Mouse (Mus musculus) liver, embryonic 14.5 days (tissue): ENCODE measurements around the gene H2afj. TPM values are rescaled to one million over a fixed set of nuclear protein-coding genes. Genes with fewer than 3 reads are reported as not detected.

Experiments
- ATAC-seq: fragments of 200-750 bp; cut with Nextera tagmentation; 2 replicates; pipeline ENCODE4 v1.8.0; 2017; ENCODE audit warnings: moderate number of reproducible peaks, mild to moderate bottlenecking, moderate library complexity; ENCODE audit not compliant: insufficient read depth
- DNase-seq, 3 experiments: peaks; one replicate each; pipeline ENCODE4 v3.0.0-alpha.2; 2012 to 2013; ENCODE audit warnings: low read depth in 3 of 3, low spot score in 3 of 3
- H3K27ac ChIP-seq: fragments of 300-500 bp; sonication (generic); 2 replicates; pipeline ENCODE4 v1.5.1; 2014; ENCODE audit warnings: moderate library complexity, mild to moderate bottlenecking, control low read depth, inconsistent platforms
- H3K27me3 ChIP-seq: fragments of 300-500 bp; sonication (generic); 2 replicates; pipeline ENCODE4 v1.6.1; 2014; ENCODE audit warnings: mild to moderate bottlenecking, low read length, moderate library complexity; ENCODE audit not compliant: control insufficient read depth, insufficient read depth
- H3K36me3 ChIP-seq: fragments of 300-500 bp; sonication (generic); replicated peaks from 2 replicates; pipeline ENCODE4 v1.6.1; 2014; ENCODE audit warnings: low read depth; ENCODE audit not compliant: control insufficient read depth, insufficient read depth
- H3K4me1 ChIP-seq, 2 experiments: fragments of 200-500 bp in 1 of 2; fragments of 300-500 bp in 1 of 2; sonication (generic) in 1 of 2; replicated peaks; 2 replicates each; pipeline ENCODE4 v1.6.1; 2012 to 2014; ENCODE audit warnings: antibody characterized with exemption in 1 of 2, inconsistent platforms in 1 of 2, low read length in 1 of 2; ENCODE audit not compliant: control insufficient read depth in 2 of 2, insufficient read depth in 2 of 2
- H3K4me2 ChIP-seq: fragments of 300-500 bp; sonication (generic); 2 replicates; pipeline ENCODE4 v1.6.1; 2014; ENCODE audit warnings: low read depth, mild to moderate bottlenecking, control low read depth, moderate library complexity
- H3K4me3 ChIP-seq, 2 experiments: fragments of 200-500 bp in 1 of 2; fragments of 300-500 bp in 1 of 2; sonication (generic) in 1 of 2; 2 replicates each; pipeline ENCODE4 v1.5.1; 2012 to 2014; ENCODE audit warnings: low read depth in 2 of 2, low read length in 2 of 2, mild to moderate bottlenecking in 2 of 2, control low read depth in 1 of 2, inconsistent platforms in 1 of 2, moderate library complexity in 1 of 2; ENCODE audit not compliant: insufficient read depth in 1 of 2
- H3K9ac ChIP-seq: fragments of 300-500 bp; sonication (generic); replicated peaks from 2 replicates; pipeline ENCODE4 v1.6.1; 2014; ENCODE audit warnings: mild to moderate bottlenecking, control low read depth, moderate library complexity
- H3K9me3 ChIP-seq: fragments of 300-500 bp; sonication (generic); 2 replicates; pipeline ENCODE4 v1.6.1; 2016; ENCODE audit warnings: low read length, mixed read lengths; ENCODE audit not compliant: control insufficient read depth
- CTCF ChIP-seq: IDR thresholded peaks from 2 replicates; pipeline ENCODE4 v1.5.1; 2016; ENCODE audit warnings: antibody characterized with exemption, low read depth, control low read depth
- EP300 ChIP-seq: IDR thresholded peaks from 2 replicates; pipeline ENCODE4 v1.6.1; 2016; ENCODE audit warnings: antibody characterized with exemption, low read depth
- WGBS: fragments of 180-500 bp; shearing (Covaris S2); extraction: QIAGEN DNeasy Blood & Tissue Kit; methylation state at CpG from one replicate; pipeline ENCODE4 v1.1.7; 2014; ENCODE audit not compliant: insufficient replicate concordance; 5-methylcytosine and 5-hydroxymethylcytosine counted together
- polyA plus RNA-seq, 2 experiments: library from polyadenylated mRNA; depleted of rRNA in 1 of 2; stranded (reverse) in 1 of 2; unstranded in 1 of 2; fragments of >200 nt; fragmentation: Nextera tagmentation in 1 of 2; extraction: Ambion mirVana in 1 of 2; gene quantifications; 2 replicates each; pipeline versions ENCODE4 v1.2.1 to v1.2.3; 2012 to 2014

H2afj gene
- polyA plus RNA-seq, 2 experiments = 112 to 133 TPM

- peak overlapping the region; percentile 0 for H3K27ac ChIP-seq
- H3K9ac ChIP-seq = peak overlapping the region; percentile 90
- H3K27me3 ChIP-seq = no peaks in the 10 kb centered on the region
- H3K9me3 ChIP-seq = no peaks in the 10 kb centered on the region
- peaks cover 29% of the 10 kb centered on the region for H3K36me3 ChIP-seq
- no peak for DNase-seq
- H3K4me3 ChIP-seq = peak overlapping the region; percentile 75 to 78
- ATAC-seq = no peak
- peak overlapping the region; percentile 88 for H3K4me2 ChIP-seq
- WGBS = 33% methylated on average over 13 of the region's 13 CpGs
- H3K4me1 ChIP-seq = peaks cover 28 to 32% of the 10 kb centered on the region in 2 experiments
- TF ChIP-seq CTCF (no peak), EP300 (no peak)
Measured at GRCm38 (mm10) chr6:136809673-136810072, 1.6 kb downstream of the H2afj start.

GRCm38 (mm10) chr6:136811196-136811595, 3.2 kb downstream of the H2afj start:
- no peak overlapping the region for H3K27ac ChIP-seq
- no peak overlapping the region for H3K4me3 ChIP-seq
- no peaks in the 10 kb centered on the region for H3K9me3 ChIP-seq
- no peaks in the 10 kb centered on the region for H3K27me3 ChIP-seq
- ATAC-seq (no peak), DNase-seq (no peak)
- WGBS = 78% methylated on average over 10 of the region's 10 CpGs
- TF ChIP-seq EP300 (no peak), CTCF (no peak)
- no peak overlapping the region for H3K9ac ChIP-seq
- H3K36me3 ChIP-seq = peaks cover 42% of the 10 kb centered on the region
- peaks cover 21 to 25% of the 10 kb centered on the region in 2 experiments for H3K4me1 ChIP-seq
- H3K4me2 ChIP-seq = no peak overlapping the region

GRCm38 (mm10) chr6:136813117-136813516, 5.1 kb downstream of the H2afj start:
- Histone ChIP-seq H3K4me1 (peaks cover 10 to 11% of the 10 kb centered on the region in 2 experiments), H3K4me2 (no peak overlapping the region), H3K27ac (no peak overlapping the region), H3K27me3 (no peaks in the 10 kb centered on the region), H3K9me3 (no peaks in the 10 kb centered on the region), H3K9ac (no peak overlapping the region), H3K36me3 (peaks cover 61% of the 10 kb centered on the region), H3K4me3 (no peak overlapping the region)
- ATAC-seq = no peak
- DNase-seq = no peak
- WGBS = 49% methylated on average over 4 of the region's 4 CpGs
- TF ChIP-seq EP300 (no peak), CTCF (peak; percentile 46)

GRCm38 (mm10) chr6:136815381-136815780, 7.3 kb downstream of the H2afj start:
- Histone ChIP-seq H3K27me3 (no peaks in the 10 kb centered on the region), H3K9ac (no peak overlapping the region), H3K36me3 (peaks cover 82% of the 10 kb centered on the region), H3K4me1 (peaks cover 1 to 2% of the 10 kb centered on the region in 2 experiments), H3K27ac (no peak overlapping the region), H3K4me2 (no peak overlapping the region), H3K4me3 (no peak overlapping the region), H3K9me3 (no peaks in the 10 kb centered on the region)
- WGBS = 82% methylated on average over 7 of the region's 7 CpGs
- no peak for TF ChIP-seq EP300
- TF ChIP-seq CTCF = no peak
- DNase-seq (no peak), ATAC-seq (no peak)

- ATAC-seq = no peak
- no peak overlapping the region for H3K27ac ChIP-seq
- no peak overlapping the region for H3K9ac ChIP-seq
- H3K4me3 ChIP-seq = no peak overlapping the region
- no peaks in the 10 kb centered on the region for H3K9me3 ChIP-seq
- no peak for DNase-seq
- 95% methylated on average over 21 of the region's 21 CpGs for WGBS
- H3K4me1 ChIP-seq = no peaks in the 10 kb centered on the region
- TF ChIP-seq EP300 (no peak), CTCF (no peak)
- peaks cover 95% of the 10 kb centered on the region for H3K36me3 ChIP-seq
- no peaks in the 10 kb centered on the region for H3K27me3 ChIP-seq
- no peak overlapping the region for H3K4me2 ChIP-seq
Measured at GRCm38 (mm10) chr6:136816826-136817225, 8.8 kb downstream of the H2afj start.
